Mouse (Mus musculus) heart, embryonic 14.5 days (tissue): Measurements from ENCODE around the gene Wipf3. TPM values are rescaled to one million over a fixed set of nuclear protein-coding genes. Genes with fewer than 3 reads are reported as not detected.

ENCODE experiments used
- ATAC-seq: fragments of 200-750 bp; cut with Nextera tagmentation; 2 replicates; pipeline ENCODE4 v1.8.0; 2017; ENCODE audit warnings: low read depth, moderate TSS enrichment; ENCODE audit not compliant: insufficient number of reproducible peaks, insufficient read depth, low FRiP score
- H3K27ac ChIP-seq, 2 experiments: fragments of 200-500 bp in 1 of 2; fragments of 300-500 bp in 1 of 2; sonication (generic) in 1 of 2; replicated peaks in 1 of 2; 2 replicates each; pipeline ENCODE4 v1.5.1; 2012 to 2014; ENCODE audit warnings: low read depth in 2 of 2, low read length in 2 of 2, control low read depth in 1 of 2, mild to moderate bottlenecking in 1 of 2, mixed read lengths in 1 of 2; ENCODE audit not compliant: control insufficient read depth in 1 of 2, insufficient read depth in 1 of 2
- H3K27me3 ChIP-seq: fragments of 300-500 bp; sonication (generic); 2 replicates; pipeline ENCODE4 v1.6.1; 2014; ENCODE audit warnings: mild to moderate bottlenecking, low read length, control low read depth; ENCODE audit not compliant: control insufficient read depth, insufficient read depth
- H3K36me3 ChIP-seq: fragments of 300-500 bp; sonication (generic); 2 replicates; pipeline ENCODE4 v1.6.1; 2014; ENCODE audit warnings: mild to moderate bottlenecking, control low read depth, low read length, mixed read lengths; ENCODE audit not compliant: control insufficient read depth, insufficient read depth
- H3K4me1 ChIP-seq, 2 experiments: fragments of 200-500 bp in 1 of 2; fragments of 300-500 bp in 1 of 2; sonication (generic) in 1 of 2; 2 replicates each; pipeline ENCODE4 v1.6.1; 2012 to 2014; ENCODE audit warnings: low read length in 2 of 2, control low read depth in 1 of 2, mixed read lengths in 1 of 2; ENCODE audit not compliant: control insufficient read depth in 2 of 2, insufficient read depth in 2 of 2
- H3K4me2 ChIP-seq: fragments of 300-500 bp; sonication (generic); 2 replicates; pipeline ENCODE4 v1.6.1; 2014; ENCODE audit warnings: mild to moderate bottlenecking, low read length
- H3K4me3 ChIP-seq, 2 experiments: fragments of 200-500 bp in 1 of 2; fragments of 300-500 bp in 1 of 2; sonication (generic) in 1 of 2; 2 replicates each; pipeline ENCODE4 v1.5.1; 2012 to 2014; ENCODE audit warnings: low read length in 2 of 2, mild to moderate bottlenecking in 2 of 2, control low read depth in 1 of 2, low read depth in 1 of 2, moderate library complexity in 1 of 2; ENCODE audit not compliant: control insufficient read depth in 1 of 2, insufficient read depth in 1 of 2
- H3K9ac ChIP-seq: fragments of 300-500 bp; sonication (generic); 2 replicates; pipeline ENCODE4 v1.6.1; 2014; ENCODE audit warnings: mild to moderate bottlenecking, low read length
- H3K9me3 ChIP-seq: fragments of 300-500 bp; sonication (generic); 2 replicates; pipeline ENCODE4 v1.6.1; 2016; ENCODE audit warnings: low read length, control low read depth; ENCODE audit not compliant: control insufficient read depth
- WGBS: fragments of 180-500 bp; shearing (Covaris S2); extraction: QIAGEN DNeasy Blood & Tissue Kit; methylation state at CpG from one replicate; pipeline ENCODE4 v1.1.7; 2014; 5-methylcytosine and 5-hydroxymethylcytosine counted together
- polyA plus RNA-seq: library from polyadenylated mRNA; unstranded; fragments of >200 nt; fragmentation: Nextera tagmentation; extraction: Ambion mirVana; gene quantifications from 2 replicates; pipeline ENCODE4 v1.2.1, GENCODE M21; 2014

The Wipf3 gene
- polyA plus RNA-seq: 6.5 and 6.9 TPM in 2 replicates

DNA sequence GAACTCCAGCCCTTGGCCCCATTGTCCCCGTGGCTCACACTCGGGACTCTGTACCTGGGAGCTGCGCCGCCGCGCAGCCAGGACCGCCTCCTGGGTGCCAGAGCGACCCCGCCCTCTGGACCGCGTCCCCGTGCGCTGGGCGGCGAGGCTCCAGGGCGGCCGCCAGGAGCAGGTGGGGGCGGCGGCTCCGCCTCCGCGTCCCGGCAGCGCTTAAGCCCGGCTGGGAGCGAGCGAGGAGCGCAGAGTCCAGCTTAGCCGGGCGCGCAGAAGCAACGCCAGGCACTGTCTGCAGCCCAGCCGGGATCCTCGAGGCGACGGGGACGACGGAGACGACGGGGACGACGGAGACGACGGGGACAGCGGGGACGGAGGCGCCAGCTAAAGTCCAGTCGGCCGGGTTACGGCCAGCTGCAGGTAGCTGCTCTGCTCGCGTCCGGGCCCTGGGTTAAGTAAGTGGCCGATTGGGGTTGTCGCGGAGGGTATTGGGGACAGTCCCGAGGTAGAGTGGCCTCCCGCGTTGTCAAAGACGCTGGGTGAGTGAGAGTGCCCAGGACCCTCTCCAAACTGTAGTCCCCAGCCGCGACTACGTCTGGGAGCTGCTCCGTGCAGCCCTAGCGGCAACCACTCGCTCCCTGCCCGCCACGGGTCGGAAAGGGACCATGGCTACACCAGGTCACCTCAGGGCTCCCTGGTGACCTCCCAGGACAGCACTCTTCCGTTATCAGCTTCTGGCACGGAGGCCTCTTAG is at the start of gene Wipf3:
TSS of gene Wipf3 (plus strand) at position 157 of the 748 bp plus-strand sequence.
- peaks cover 18 to 26% of the 10 kb centered on the region in 2 experiments for H3K4me1 ChIP-seq
- under 1% methylated on average over 69 of the region's 71 CpGs for whole genome bisulfite sequencing
- H3K4me2 ChIP-seq: peak within 1 kb of the TSS; percentile 94
- H3K4me3 ChIP-seq: peak within 1 kb of the TSS; percentile 57 to 63
- H3K9me3 ChIP-seq: no peaks in the 10 kb centered on the region
- ATAC-seq: peak; percentile 82
- peaks cover 5% of the 10 kb centered on the region; the same call in 1 of the 2 replicates for H3K27me3 ChIP-seq
- H3K9ac ChIP-seq: peak within 1 kb of the TSS; percentile 86
- no peaks in the 10 kb centered on the region for H3K36me3 ChIP-seq
- peak within 1 kb of the TSS; percentile 12 to 70 for H3K27ac ChIP-seq

GRCm38 (mm10) chr6:54382636-54383035 is 46.8 kb upstream of the Wipf3 start:
- no peaks in the 10 kb centered on the region for H3K36me3 ChIP-seq
- no peak overlapping the region for H3K4me2 ChIP-seq
- no peak overlapping the region for H3K27ac ChIP-seq
- no peak overlapping the region for H3K9ac ChIP-seq
- H3K4me3 ChIP-seq: no peak overlapping the region
- ATAC-seq: no peak
- 71% methylated on average over 8 of the region's 8 CpGs for WGBS
- no peaks in the 10 kb centered on the region for H3K27me3 ChIP-seq
- no peaks in the 10 kb centered on the region; a peak in 1 of 4 replicates for H3K4me1 ChIP-seq
- H3K9me3 ChIP-seq: no peaks in the 10 kb centered on the region

DNA sequence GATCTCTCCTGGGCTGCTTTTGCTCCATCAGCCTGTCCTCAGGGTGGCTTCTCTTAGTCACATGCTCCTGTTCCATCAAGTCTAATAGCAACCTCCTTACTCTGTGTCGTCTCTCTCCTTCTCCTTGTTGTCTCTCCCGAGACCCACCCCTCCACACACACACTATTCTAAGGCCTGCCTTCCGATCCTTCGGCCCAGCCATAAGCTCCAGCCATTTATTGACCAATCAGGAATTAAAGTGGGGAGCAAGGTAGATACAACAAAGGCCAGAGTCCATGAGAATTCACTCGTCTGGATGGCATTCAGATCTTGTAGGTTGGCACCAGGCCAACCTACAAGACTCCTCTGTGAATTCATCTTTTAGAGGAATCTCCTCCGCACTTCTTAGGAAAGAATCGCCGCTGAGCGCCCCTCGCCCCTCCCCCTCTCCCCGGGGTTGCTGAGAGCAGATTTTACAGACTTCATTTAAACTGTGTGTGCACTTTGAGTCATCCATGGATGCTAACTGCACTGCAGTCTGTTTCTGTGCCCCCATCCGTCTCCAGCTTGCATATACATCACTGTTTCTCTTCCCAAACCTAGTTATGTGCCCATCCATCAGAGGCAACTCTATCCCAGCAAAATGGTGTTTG is 45.4 kb upstream of the Wipf3 start:
- Histone ChIP-seq H3K4me3 (no peak overlapping the region), H3K4me1 (no peaks in the 10 kb centered on the region; a peak in 1 of 4 replicates), H3K4me2 (no peak overlapping the region), H3K9me3 (no peaks in the 10 kb centered on the region), H3K9ac (no peak overlapping the region), H3K36me3 (no peaks in the 10 kb centered on the region), H3K27me3 (no peaks in the 10 kb centered on the region), H3K27ac (no peak overlapping the region)
- 61% methylated on average over 12 of the region's 12 CpGs for WGBS
- no peak for ATAC-seq

- no peaks in the 10 kb centered on the region for H3K9me3 ChIP-seq
- no peak overlapping the region for H3K4me2 ChIP-seq
- no peak for ATAC-seq
- no peaks in the 10 kb centered on the region for H3K36me3 ChIP-seq
- no peaks in the 10 kb centered on the region for H3K27me3 ChIP-seq
- no peak overlapping the region for H3K4me3 ChIP-seq
- 77% methylated on average over 1 of the region's 1 CpGs for WGBS
- no peaks in the 10 kb centered on the region; a peak in 1 of 4 replicates for H3K4me1 ChIP-seq
- H3K9ac ChIP-seq: no peak overlapping the region
- H3K27ac ChIP-seq: no peak overlapping the region
Observed at GRCm38 (mm10) chr6:54384777-54385176, 44.6 kb upstream of the Wipf3 start.

DNA sequence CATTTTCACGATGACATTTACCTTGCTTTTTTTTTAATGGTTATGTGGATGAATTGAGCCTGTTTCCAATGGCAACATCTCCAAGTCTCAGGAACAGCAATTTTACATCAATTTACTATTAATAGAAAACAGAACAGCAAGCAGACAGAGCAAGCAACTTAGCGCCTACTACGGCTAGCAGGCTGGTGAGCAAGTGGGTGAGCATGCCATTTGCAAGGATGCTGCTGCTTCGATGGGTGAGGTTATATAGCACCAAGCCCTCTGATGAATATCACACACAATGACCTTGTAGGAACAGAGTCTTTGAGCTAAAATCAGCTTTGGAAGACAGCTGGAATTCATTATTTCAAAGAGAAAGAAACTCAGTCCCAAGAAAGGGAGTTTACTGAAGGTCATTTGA is 43.0 kb upstream of the Wipf3 start:
- no peak overlapping the region for H3K4me3 ChIP-seq
- H3K4me1 ChIP-seq: no peaks in the 10 kb centered on the region; a peak in 1 of 4 replicates
- no peaks in the 10 kb centered on the region for H3K27me3 ChIP-seq
- H3K9me3 ChIP-seq: no peaks in the 10 kb centered on the region
- ATAC-seq: no peak
- H3K4me2 ChIP-seq: no peak overlapping the region
- no peak overlapping the region for H3K9ac ChIP-seq
- H3K36me3 ChIP-seq: no peaks in the 10 kb centered on the region
- H3K27ac ChIP-seq: no peak overlapping the region
- 82% methylated on average over 4 of the region's 4 CpGs for WGBS

GRCm38 (mm10) chr6:54387044-54387443 is 42.4 kb upstream of the Wipf3 start:
- H3K4me1 ChIP-seq: no peaks in the 10 kb centered on the region; a peak in 1 of 4 replicates
- H3K27ac ChIP-seq: no peak overlapping the region
- no peaks in the 10 kb centered on the region for H3K36me3 ChIP-seq
- no peak overlapping the region for H3K4me3 ChIP-seq
- no peak overlapping the region for H3K4me2 ChIP-seq
- no peaks in the 10 kb centered on the region for H3K9me3 ChIP-seq
- H3K27me3 ChIP-seq: no peaks in the 10 kb centered on the region
- H3K9ac ChIP-seq: no peak overlapping the region
- WGBS: 89% methylated on average over 3 of the region's 3 CpGs
- no peak for ATAC-seq

- Histone ChIP-seq H3K4me2 (no peak overlapping the region), H3K4me1 (no peaks in the 10 kb centered on the region; a peak in 1 of 4 replicates), H3K27me3 (no peaks in the 10 kb centered on the region), H3K4me3 (no peak overlapping the region), H3K36me3 (no peaks in the 10 kb centered on the region), H3K9ac (no peak overlapping the region), H3K9me3 (no peaks in the 10 kb centered on the region), H3K27ac (no peak overlapping the region)
- WGBS: 70% methylated on average over 5 of the region's 5 CpGs
- ATAC-seq: no peak
Observed at GRCm38 (mm10) chr6:54387751-54388150, 41.7 kb upstream of the Wipf3 start.
